Mouse (Mus musculus): ENCODE data around the gene Akr1b7.

The Akr1b7 gene

DNA sequence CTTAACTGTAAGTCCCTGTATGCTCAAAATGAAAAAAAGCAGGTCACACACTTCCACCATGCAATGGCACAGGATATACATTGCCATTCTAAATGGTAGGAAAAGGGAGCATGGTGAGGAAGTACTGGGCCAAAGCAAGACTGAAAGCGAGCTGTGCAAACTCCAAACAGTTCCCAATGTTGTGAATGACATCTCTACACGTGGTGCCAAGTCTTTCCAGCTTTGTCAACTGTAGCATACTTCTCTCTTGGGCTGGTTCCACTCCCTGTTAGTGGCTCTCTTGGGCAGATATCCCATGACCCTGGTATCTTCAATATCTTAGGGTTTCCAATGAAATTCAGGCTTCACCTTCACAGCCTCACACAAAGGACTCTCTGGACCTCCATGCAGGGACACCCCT is 26.9 kb downstream of the Akr1b7 start:
- DNase-seq (ENCODE audit: low spot score in 2 of 2) = no peak

DNA sequence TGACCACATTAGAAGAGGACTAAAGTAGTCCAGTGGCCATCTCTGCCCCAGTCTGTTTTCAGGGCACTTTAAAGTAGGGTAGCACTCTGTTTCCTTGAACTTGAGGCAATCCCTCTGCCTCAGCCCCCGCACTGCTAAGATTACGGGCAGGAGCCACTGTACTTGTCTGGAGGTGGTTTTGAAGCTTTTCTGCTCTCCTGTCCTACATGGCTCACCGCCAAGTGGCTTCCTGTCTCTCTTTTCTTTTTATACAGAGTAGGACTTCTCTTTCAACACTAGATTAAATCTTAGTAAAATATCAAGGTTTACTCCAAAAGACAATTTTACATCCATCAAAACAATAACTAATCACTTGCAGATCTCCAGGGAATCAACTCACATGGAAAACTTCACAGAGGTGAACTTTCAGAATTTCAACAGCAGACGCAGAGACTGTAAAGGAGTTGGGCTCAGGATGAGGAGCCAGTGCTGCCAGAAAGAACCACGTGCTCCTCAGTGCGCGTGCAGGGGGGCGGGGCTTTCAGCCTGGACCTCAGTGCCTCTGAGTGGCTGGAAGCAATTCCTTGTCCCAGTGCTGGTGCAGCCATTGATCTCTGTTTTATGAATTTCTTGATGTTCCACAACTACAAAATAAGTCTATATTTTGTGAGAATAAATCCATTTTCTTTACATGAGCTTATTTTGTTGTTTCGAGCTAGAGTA is 29.6 kb downstream of the Akr1b7 start:
- DNase-seq (ENCODE audit: low spot score in 2 of 2) = no peak

DNA sequence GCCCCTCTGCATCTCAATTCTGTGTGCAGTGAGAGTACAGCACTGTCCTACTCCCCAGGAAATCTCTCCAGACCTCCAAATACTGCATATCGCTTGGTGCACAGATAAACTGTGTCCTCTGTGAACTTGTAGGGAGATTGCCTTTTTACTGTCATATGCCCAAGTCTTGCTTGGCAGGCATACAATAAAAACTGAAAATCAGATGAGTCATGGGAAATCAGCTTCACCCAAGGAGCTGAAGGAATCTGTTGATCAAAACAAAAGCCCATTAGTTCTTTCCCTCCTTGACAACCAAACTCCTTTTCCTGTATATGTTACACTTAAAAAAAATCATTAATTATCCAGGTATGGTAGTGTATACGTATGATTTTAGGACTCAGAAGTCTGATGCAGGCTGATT is 31.7 kb downstream of the Akr1b7 start:
- DNase-seq (ENCODE audit: low spot score in 2 of 2) = no peak

DNA sequence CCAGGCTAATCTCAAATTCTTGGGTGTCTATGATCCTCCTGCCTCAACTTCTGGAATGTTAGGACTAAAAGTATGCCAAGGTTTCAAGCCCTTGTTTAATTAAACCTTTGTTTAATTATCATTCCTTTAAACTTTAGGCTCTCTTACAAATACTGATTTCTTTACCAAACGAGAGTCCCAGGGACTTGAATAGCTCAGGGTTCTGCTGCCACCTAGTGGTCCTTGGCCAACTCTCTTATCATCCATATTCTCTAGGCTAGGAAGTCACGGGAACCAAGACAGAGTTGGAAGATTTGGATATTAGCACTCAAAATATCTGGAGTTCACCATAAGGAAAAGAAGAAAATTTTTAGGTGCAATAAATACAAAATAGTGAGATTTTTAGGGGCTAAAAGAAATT is 35.8 kb downstream of the Akr1b7 start:
- peak; percentile 59 to 65 for DNase-seq (ENCODE audit: low spot score in 2 of 2)

DNA sequence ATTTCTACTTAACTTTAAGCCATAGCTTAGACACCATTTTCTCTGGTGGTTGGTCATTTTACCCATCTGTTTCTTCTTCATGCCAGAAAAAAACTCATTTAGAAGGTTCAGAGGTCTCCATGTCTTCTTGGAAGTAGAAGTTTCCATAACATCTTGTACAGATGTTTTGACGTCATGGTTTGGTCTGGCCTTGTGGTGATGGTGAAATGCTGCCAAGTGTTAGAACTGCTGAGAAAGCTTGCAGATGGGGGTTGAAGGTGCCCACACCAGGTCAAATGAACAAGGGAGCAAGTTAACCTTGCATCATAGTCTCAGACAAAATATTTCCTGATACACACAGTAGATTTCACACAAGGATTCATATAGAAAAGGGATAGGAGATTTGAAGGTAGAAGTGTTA is 36.6 kb downstream of the Akr1b7 start:
- no peak for DNase-seq (ENCODE audit: low spot score in 2 of 2)

DNA sequence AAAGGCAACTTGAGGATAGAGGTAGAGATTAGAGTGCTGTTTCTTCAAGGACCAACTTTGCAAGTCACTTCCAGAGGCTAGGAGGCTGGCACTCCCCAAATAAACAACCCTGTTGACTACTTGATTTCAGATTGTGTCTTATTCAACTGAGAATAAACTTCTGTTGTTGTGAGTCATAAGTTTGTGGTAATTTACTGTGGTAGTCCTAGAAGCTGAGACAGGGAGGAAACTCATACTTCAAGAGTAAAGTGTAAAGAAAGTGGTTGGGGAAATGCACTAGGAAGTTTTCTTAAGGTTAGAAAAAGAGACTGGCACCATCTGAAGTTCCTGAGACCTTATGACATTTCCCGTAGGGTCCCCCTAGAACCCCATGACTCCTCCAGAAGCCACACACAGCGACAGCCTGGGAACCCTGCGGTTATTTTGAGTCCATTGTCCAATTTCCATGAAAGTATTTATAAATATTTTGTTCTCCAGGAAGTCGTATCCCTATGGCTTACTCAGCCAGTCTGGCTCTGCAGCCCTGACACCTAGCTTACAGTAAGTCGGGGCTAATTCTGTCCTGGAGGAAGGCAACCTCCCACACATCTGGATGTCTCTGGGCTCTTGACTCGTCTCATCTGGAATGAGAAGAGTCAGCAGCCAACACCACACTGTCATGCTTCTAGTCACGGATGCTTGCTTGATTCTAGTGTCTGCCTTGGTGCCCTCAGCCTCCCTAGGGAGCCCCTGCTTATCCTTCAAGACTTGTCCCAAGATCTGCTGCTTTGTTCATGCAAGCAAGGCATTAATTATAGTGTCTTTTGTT is 41.0 kb downstream of the Akr1b7 start:
- DNase-seq (ENCODE audit: low spot score in 2 of 2) = no peak

DNA sequence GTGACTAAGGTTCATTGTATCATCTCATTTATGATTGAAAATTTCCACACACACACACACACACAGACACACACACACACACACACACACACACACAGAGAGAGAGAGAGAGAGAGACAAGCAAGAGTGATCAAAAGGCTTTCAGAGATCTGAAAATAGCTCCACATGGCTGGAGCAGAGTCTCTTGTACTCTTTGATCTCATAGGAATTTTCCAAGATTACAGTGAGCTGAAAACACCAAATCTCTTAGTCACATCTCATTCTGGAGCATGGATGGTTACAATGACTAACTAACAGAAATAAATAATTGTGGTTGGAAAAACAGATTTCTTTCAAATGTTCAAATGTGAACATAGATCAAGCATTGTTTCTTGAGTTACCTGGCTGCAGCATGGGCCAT is 47.3 kb downstream of the Akr1b7 start:
- DNase-seq (ENCODE audit: low spot score in 2 of 2) = no peak

DNA sequence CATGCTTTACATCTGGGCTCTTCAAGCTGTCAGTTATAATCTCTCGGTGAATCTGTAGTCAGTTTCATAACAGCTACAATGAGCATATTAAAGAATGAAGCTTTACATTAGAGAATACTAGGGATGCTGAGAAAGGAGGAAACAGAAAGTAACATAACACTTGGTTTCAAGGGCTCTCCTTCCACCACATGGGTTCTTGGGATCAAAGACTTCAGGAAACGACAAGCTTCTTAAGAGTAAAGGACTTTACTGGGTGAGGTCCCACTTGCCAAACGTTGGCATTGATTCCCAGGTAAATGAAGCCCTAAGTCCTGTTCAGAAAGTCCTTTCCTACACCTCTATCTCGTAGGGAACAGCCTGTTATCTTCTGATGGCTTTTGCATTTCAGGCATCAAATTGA is 48.5 kb downstream of the Akr1b7 start:
- DNase-seq (ENCODE audit: low spot score in 2 of 2) = no peak

DNA sequence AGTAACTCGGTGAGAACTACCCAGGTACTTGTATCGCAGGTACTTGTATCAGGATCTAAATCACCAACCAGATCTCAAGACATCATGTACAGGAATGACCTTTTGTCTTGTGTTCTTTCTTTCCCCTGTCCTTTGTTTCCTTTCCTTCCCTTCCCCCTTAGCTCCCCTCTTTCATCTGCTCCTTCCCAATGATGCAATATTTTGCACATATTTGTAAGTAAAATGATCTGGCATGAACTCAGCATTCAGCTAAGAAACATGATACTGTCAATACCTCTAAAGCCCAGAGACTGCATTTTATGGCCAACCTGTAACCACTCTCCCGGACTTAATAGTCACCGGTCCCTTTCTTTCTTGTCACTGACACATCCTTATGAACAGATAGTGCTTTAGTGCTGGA is 51.4 kb downstream of the Akr1b7 start:
- no peak for DNase-seq (ENCODE audit: low spot score in 2 of 2)

DNA sequence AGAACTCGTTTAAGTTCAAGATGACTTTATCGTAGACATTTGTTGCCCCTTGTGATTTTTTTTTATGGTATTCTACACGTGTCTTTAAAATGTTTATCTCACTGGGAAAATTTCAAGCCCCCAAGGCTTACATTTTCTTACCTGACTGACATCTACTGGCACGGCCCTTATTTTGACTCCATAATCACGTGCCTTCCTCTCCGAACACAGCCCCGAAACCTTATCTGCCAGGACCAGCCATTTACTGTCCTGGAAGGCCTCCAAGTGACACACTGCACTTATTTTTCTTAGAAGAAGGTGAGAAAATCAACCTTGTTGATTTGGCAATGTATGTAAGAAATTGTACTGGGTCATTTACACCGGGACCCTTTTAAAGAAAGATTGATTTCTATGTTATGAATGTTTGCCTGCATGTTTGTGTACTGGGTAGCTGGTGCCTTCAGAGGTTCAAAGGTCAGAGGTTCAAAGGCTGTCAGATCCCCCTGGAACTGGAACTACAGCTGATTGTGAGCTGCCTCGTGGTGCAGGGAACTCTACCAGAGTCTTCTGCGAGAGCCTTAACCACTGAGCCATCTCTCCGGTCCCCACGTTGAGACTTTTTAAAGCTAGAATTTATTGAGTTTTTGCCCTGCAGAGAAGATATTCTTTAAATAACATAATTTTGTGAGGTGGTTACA is 59.4 kb downstream of the Akr1b7 start:
- DNase-seq (ENCODE audit: low spot score in 2 of 2) = no peak

Measured in right cerebral cortex, postnatal 36 days (tissue).